Mouse (Mus musculus) CD4-positive helper T cell, adult 2 months (primary cell): ENCODE results near the gene Ipo5.

Experiments used
- DNase-seq: peaks from one replicate; pipeline ENCODE4 v3.0.0-alpha.2; 2012; ENCODE audit warnings: low read depth, missing footprints, low spot score

The Ipo5 gene

DNA sequence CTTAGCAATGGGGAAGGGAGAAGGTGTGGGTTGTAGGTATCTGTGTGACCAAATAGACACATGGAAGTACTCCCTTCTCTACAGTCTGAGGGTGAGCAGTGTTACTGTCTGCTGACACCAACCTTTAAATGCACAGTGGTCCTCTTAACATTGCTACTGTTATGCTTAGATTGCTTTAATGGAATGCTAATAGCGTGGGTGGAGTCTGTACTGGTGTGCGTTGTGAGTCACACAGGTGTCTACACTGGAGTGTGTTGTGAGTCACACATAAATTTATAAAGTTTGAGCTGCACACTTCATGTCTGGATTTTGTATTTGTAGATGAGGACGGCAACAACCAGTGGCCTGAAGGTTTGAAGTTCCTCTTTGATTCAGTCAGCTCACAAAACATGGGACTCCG, 10.8 kb downstream of the Ipo5 start:
- no peak for DNase-seq

DNA sequence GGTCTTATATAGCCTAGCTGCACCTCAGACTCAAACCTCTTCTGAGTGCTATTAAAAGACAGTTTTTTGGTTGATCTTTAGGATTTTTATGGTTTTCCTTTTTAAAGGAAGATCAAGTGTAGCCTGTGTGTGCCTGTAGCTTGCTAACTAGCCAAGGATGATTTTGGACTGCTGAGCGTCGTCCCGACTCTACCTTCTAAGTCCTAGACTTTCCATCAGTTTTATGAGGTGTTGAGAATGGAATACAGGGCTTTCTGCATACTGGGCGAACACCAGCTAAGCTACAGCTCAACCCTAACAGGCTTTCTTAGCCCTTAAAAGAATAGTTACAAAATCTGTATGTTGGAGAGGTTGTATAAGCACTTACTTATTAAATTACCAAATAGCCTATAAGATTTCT, 13.0 kb downstream of the Ipo5 start:
- DNase-seq, result no peak

DNA sequence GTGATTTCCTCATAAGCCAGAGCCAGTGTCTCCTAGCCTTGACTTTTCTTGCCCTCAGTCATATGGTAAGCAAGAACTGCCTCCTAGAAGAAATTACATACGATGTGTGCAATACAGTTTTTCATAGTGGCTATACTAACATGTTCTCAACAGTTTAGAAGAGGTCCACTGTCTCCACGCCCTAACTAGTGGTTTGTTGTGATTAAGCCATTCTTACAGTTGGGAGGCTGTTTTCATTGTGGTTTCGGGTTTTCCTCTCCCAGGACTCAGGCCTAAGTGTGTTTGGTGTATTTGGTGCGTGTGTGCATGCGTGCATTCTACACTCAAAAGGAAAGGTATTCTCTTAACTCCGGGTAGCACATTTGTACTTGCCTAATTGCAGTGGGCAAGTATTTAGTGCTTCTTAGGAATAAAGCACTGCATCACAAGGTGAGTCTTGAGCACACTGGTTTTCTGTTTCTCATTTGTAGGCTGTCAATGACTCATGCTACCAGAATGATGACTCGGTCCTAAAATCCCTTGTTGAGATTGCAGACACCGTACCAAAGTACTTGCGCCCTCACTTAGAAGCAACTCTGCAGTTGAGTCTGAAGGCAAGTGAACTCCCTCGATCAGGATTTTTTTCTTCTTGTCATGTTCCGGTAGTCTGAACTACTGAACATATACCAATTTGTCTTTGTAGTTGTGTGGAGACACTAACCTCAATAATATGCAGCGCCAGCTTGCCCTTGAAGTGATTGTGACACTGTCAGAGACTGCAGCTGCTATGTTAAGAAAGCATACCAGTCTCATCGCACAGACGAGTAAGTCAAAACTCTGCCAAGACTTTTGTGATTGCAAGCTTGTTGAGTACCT, 14.9 kb downstream of the Ipo5 start:
- no peak for DNase-seq

DNA sequence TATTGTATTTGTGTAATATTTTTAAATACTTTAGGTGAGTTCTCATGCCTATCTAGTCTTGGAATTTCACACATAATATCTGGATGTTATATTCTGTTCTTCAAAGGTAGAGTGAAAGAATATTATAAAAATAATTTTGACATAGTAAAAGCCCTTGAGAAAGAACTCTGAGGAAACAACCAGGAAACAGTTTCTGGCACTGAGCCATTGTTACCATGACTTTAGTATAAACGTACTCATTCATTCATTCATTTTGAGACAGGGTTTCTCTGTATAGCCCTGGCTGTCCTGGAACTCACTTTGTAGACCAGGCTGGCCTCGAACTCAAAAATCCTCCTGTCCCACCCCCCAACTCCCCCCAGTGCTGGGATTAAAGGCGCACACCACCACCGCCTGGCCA, 20.2 kb downstream of the Ipo5 start:
- no peak for DNase-seq

DNA sequence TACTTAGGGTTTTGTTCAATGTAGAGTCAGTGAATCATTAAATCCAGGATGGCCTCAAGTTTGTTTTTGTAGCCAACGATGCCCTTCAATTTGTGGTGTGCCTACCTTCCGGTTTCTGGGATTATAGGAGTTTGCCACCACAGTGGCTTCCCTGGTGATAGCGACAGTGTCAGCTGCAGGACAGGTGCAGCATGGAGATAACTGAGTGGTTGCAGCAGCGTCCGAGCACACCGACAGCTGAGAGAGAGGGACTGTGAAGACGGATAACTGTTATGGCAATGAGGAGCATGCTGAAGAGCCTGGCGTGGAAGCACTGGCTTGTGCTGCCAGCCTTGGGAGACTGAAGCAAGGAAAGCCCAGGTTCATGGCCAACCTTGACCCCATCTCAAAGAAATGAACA, 22.6 kb downstream of the Ipo5 start:
- DNase-seq, result no peak

DNA sequence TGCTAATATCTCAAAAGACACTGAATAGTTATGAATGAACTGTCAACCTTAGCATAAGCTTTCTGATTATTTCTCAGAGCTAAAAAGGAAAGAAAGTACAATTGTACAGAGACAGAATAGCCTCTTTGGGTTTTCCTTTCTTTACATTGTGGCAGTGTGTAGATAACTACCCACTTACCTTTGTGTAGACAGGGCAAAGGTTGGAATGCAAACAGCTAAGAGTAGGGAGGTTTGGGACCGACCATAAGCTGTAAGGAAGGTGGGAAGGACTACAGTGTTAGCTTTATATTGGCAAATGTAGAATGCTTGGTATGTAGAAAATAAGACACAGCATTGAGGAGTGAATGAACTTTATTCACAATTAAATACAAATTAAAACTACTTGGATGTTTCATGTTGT, 26.1 kb downstream of the Ipo5 start:
- no peak for DNase-seq

DNA sequence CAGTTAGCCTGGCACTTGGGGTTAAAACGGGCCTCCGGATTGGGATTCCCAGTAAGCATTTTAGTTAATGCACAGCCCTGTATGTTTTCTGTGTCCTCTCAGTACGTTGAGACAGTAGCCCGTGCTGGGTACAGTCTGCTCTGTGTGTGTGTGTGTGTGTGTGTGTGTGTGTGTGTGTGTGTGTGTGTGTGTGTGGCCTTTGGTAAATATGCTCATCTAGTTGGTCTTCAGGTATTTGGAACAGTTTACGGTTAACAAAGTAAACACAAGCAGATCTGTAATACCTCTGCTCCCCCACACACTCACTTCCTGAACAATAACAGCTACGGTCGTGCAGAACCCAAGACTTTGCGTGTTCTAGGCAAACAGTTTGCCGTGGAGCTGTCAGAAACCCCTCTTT, 31.8 kb downstream of the Ipo5 start:
- DNase-seq, result no peak

DNA sequence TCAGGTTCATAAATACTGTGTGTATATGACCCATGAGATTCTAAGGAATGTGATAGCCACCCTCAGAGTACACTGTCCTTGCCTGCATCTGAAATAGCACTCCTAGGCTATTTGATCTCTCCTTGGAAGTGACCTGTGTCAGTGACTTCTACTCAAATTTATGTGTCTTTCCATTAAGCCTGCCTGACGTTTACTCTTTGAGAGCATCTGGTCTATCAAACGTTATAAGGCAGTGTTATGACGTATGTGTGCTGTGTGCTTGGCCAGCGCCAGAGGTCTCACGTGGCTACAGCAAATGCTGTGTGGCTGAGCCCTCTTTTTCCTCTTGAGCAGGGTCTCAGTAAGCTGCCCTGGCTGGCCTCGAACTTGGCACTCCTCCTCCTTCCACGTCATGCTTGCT, 34.1 kb downstream of the Ipo5 start:
- no peak for DNase-seq

DNA sequence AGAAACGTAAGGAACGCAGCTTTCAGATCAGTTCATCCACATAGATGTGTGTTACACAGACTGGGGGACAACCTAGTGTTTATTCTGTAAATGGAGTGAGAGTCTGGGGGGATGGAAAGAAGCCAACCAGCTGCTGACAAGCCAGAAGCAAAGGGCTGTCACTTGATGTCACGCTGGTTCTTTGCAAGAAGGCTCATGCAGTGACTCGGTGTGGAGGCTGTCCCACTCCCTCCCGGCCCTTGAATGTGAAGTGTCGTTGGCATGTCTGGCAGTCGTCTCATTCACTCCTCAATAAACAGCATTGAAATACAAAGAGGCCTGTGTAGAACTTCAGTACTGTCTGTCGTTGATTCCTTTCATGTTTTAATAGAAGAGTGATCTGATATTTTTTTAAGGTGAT, 36.1 kb downstream of the Ipo5 start:
- DNase-seq, result no peak

DNA sequence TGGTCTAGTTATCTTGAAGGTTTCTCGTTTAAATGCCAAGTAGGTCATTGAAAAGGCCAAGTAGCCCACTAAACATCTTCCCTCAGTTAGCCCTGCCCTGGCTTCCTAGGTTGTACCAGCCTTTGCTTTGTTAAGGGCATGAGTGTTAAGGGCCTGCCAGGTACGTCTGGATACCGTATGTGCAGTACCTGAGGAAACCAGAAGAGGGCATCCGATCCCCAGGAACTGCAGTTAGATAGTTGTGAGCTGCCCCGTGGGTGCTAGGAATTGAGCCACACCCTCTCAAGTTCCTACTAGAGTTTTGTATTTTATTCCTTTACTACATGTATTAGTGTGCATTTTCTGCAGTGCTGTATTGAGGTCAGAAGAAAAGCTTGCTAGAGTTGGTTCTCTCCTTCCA, 38.0 kb downstream of the Ipo5 start:
- DNase-seq, result peak; percentile 17

DNA sequence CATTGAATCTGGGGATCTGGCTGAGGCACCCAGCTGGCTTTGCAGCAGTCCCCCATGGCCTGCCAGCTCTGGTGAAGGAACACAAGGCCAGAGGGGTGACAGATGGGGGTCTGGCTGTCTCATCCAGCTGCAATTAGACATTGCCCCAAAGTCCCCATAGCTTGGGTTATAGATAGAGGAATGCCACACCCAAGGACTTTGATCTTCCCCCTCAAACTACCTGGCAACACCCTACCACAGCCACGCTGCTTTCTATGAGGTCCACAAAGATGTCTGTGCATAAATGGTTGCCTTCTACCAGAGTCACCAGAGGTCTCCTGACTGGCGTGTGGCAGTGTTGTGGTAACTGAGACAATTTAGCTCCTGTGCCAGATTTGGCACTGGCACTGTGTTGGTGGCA, 39.0 kb downstream of the Ipo5 start:
- no peak for DNase-seq

DNA sequence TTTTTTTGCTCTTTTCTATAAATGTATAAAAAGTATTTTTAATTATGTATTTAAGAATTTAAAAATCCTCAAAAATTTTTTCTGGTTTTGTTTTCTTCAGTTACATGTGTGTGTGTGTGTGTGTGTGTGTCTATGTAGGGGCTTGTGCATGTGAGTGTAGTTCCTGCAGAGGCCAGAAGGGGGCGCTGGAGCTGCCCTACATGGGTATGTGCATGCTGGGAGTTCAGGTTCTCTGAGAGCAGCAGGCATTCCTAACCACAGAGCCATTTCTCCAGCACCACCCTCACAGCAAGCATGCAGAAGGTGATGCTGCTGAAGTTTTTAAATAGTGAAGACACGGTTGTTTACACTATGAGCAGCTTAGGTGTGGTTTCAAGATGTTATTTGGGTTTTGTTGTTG, 41.4 kb downstream of the Ipo5 start:
- DNase-seq, result no peak

DNA sequence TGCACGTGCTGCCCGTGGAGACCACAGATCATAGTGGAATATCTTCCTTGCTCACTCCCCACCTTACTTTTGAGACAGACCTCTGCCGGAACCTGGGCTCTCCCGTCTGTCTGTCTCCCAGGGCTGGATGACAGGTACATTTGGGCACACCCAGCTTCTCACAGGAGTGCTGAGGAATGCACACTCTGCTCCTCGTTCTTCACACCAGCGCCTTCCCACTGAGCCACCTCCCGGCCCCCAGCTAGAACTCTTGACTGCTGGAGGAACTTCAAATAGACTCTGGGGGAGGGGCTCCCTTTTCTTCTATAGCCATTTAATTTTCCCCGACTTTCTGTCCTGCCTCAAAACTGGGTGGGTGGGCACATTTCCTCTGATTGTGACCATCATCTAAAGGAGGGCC, 49.5 kb downstream of the Ipo5 start:
- no peak for DNase-seq

DNA sequence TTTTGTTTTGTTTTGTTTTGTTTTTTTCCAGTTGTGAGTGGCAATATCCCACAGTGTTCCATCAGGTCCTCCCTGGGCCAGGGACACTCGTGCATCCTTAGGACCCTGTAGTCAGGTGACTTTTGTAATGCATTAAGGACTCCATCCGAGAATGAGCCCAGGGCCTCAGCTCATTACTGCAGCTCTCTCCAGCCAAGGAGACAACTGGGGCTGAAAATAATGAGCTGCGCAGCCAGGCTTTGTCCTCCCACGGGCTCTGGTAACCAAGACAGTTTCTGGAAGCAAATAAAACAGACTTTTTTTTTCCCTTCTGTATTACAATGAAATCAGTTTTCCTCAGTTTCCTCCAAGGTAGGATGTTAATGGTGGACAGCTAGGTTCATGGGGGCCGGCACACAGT, 50.0 kb downstream of the Ipo5 start:
- DNase-seq, result no peak

DNA sequence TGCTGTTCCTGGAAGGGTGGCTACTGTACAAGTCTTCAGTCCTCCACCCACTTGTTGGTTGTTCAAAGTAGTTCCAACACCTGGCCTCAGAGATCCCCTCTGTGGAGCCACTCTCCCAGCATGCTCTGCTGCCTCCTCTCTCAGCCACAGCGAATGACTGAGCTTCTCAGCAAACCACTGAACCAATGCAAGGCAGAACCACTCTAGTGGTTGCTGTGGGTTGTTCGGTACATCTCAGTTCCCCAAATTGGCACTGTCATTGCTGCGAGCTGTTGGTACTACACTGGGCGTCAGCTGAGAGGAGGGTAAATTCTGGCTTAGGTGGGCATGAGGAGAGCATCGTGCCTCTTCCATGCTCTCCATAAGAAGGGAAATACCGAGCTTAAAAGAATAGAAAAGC, 56.0 kb downstream of the Ipo5 start:
- no peak for DNase-seq

DNA sequence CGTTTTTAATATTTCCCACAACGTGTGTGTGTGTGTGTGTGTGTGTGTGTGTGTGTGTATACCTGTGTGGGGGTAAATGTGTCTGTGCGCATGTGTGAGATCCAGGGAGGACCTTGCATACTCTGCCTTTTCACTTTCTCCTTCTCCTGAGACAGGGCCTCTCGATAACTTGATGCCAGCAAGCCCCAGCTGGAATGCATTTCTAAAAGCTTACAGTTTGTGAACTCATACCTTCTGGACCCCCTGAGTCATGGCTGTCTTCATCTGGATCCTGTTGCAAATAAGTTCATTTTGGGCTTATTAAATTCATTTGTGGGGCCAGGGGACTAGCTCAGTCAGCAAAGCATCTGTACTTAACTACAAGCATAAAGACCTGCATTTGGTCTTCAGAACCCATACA, 57.7 kb downstream of the Ipo5 start:
- DNase-seq, result no peak

DNA sequence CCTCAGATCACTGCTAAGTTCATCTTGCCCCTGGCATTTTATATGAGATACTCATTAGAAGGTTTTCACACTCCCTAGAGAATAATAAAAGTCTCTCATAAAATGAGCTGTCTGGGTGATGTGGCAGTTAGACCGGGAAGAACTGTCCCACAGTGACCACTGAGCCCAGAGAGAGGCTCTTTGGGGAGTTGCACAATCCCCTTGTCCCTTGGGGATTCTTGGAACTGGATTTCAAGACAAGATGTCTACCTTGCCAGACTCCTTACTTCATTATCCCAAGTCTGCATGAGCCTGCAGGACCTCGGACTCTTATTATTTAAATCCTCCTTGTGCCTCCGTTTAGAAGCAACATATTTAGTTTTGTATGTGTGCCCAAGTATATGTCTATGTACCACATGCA, 58.6 kb downstream of the Ipo5 start:
- no peak for DNase-seq

DNA sequence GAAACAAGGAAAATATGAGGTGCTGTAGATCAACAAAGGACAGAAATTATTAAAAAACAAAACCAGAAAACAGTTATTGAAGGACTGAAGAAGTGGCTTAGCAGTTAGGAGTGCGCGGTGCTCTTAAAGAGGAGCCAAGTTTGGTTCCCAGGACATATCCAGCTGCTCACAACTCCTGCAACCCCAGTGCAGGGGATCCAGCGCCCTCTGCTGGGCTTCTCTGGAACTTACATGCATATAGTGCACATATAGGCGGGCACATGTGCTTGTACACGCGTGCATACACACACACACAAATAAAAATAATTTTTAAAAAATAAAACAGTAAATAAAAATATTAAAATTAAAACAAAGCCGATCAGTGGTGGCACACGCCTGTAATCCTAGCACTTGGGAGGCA, 59.6 kb downstream of the Ipo5 start:
- DNase-seq, result peak; percentile 13

DNA sequence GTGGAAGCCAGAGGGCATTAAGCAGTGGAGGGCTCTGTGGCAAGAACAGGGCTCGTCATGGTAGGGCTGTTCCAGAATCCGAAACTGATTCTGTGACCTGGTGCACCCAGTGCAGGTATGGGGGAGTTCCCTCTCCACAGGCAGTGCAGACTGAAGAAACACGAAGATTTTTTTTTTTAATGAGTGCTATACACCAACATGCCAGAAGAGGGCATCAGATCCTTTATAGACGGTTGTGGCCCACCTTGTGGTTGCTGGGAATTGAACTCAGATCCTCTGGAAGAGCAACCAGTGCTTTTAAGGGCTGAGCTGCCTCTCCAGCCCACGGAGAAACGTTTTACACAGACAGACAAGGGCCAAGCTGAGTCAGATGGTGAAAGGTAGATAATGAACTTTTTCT, 60.3 kb downstream of the Ipo5 start:
- peak; percentile 6 for DNase-seq

DNA sequence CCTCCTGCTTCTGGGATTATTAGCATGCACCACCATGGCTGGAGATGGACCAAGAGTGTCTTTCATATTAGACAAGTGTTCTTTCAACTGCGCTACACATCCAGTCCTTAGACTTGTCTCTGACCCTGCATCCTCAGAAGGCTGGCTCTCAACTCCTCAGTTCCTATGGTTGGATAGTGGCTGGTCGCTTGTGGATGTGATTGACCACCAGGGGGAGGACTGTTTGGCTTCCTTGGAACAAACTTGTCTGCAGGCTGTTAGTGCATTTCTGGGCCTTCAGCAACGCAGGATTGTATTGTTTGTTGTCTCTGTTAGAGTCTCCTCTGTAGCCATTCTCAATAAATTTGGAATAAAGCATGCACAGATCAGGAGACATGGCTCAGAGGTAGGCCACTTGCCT, 68.5 kb downstream of the Ipo5 start:
- no peak for DNase-seq

DNA sequence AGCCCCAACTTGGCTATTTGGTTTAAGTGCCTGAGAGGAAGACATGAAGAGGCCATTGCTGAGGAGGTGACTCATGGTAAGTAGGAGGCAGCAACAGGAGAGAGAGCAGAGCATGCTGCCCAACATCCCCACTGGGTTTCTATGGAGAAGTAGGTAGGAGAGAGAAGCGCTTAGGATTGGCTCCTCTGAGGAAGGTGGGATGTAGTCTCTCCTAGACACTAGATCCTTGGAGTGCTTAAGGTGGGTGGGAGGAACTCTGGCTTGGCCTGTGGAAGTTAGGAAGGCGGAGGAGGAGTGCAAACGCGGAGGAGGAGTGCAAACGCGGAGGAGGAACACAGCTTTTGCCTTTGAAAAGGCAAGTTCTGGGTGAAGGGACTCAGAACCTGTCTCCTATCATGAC, 78.1 kb downstream of the Ipo5 start:
- DNase-seq, result no peak
